Mouse (Mus musculus) forebrain, embryonic 13.5 days (tissue): ENCODE data around the gene Ankrd63. TPM values are rescaled to one million over a fixed set of nuclear protein-coding genes. Genes with fewer than 3 reads are reported as not detected.
A peak's percentile ranks its signal among the peaks of the same experiment; 100 is the strongest.

ENCODE experiments used
- ATAC-seq: fragments of 200-750 bp; cut with Nextera tagmentation; 2 replicates; pipeline ENCODE4 v1.8.0; 2017
- H3K27ac ChIP-seq: fragments of 300-500 bp; sonication (generic); 2 replicates; pipeline ENCODE4 v1.5.1; 2015; ENCODE audit warnings: inconsistent platforms, mild to moderate bottlenecking, moderate library complexity
- H3K27me3 ChIP-seq: fragments of 300-500 bp; sonication (generic); 2 replicates; pipeline ENCODE4 v1.6.1; 2015; ENCODE audit warnings: mild to moderate bottlenecking, inconsistent platforms
- H3K36me3 ChIP-seq: fragments of 300-500 bp; sonication (generic); 2 replicates; pipeline ENCODE4 v1.6.1; 2015; ENCODE audit warnings: mild to moderate bottlenecking, inconsistent platforms; ENCODE audit not compliant: poor library complexity, severe bottlenecking
- H3K4me1 ChIP-seq: fragments of 300-500 bp; sonication (generic); 2 replicates; pipeline ENCODE4 v1.6.1; 2015; ENCODE audit warnings: inconsistent platforms
- H3K4me2 ChIP-seq: fragments of 300-500 bp; sonication (generic); 2 replicates; pipeline ENCODE4 v1.6.1; 2015; ENCODE audit warnings: inconsistent platforms, mild to moderate bottlenecking, moderate library complexity
- H3K4me3 ChIP-seq: fragments of 300-500 bp; sonication (generic); 2 replicates; pipeline ENCODE4 v1.5.1; 2015; ENCODE audit warnings: mild to moderate bottlenecking, inconsistent platforms
- H3K9ac ChIP-seq: fragments of 300-500 bp; sonication (generic); 2 replicates; pipeline ENCODE4 v1.6.1; 2015; ENCODE audit warnings: mild to moderate bottlenecking, inconsistent platforms
- H3K9me3 ChIP-seq: fragments of 300-500 bp; sonication (generic); replicated peaks from 2 replicates; pipeline ENCODE4 v1.6.1; 2016; ENCODE audit warnings: inconsistent platforms
- WGBS: fragments of 180-500 bp; shearing (Covaris S2); methylation state at CpG from one replicate; pipeline ENCODE4 v1.1.7; 2015; 5-methylcytosine and 5-hydroxymethylcytosine counted together
- polyA plus RNA-seq: library from polyadenylated mRNA; unstranded; fragments of >200 nt; fragmentation: Nextera tagmentation; extraction: Ambion mirVana; gene quantifications from 2 replicates; pipeline ENCODE4 v1.2.1, GENCODE M21; 2015

The Ankrd63 gene
- polyA plus RNA-seq = 0.06 and 0.17 TPM in 2 replicates

DNA sequence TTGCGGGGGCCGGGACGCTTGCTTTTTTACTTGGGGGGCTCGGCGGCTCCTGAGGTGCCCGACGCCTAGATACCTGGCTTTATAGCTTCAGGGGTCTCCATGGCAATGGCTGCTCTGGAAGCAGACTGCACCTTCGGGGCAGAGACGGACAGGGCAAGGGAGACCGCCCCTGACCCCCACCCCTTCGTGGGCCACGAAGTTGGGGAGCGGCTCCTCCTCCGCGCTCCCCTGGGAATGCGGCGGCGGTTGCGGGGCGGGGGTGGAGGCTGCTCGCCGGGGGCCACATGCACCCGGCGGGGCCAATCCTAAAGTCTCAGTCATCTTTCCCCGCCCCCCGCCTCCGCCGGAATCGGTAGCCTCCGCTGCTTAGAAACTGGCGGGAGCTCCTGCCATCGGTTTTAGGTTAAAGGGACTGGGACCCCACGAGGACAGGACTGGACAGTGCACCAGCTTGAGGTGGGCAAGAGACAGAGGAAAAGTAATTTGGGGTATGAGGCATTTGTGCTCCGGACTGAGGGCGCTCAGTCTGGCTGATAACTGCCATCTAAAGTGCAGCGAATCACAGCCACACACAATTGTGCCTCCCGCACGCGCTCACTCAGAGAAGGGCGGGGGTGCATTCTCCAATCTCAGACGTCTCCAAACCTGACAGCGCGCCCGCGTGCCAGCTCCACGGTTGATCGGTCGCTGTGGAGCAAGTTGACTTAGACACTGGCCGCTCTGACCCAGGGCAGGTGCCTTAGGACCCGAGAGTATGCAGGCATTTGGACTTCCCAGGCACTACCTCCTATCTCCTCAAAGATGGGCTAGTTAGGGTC, at the start of gene Ankrd63:
Gene Ankrd63, minus strand, starts transcription at position 51 of the 818 bp plus-strand sequence.
- peak within 1 kb of the TSS; percentile 45 for H3K4me3 ChIP-seq
- H3K9ac ChIP-seq = peak within 1 kb of the TSS; percentile 52
- no peaks in the 10 kb centered on the region for H3K9me3 ChIP-seq
- WGBS = 1% methylated on average over 50 of the region's 50 CpGs
- no peak within 1 kb of the TSS for H3K27ac ChIP-seq
- no peak for ATAC-seq
- H3K4me2 ChIP-seq = peak within 1 kb of the TSS; percentile 73
- peaks cover 99% of the 10 kb centered on the region for H3K27me3 ChIP-seq
- H3K4me1 ChIP-seq = peaks cover 41% of the 10 kb centered on the region
- no peaks in the 10 kb centered on the region for H3K36me3 ChIP-seq

DNA sequence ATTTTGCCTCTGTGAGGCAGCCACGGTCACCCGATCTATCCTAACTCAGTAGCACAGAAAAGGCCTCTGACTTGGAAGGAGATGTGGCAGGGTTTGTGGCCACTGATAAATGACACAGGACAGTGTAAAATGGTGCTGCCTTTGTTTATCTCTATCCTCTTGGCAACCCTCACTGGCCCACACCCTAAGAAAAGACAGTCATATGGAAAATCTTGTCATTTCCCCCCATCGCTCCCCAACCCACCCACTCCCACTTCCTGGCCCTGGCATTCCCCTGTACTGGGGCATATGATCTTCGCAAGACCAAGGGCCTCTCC, 49.0 kb upstream of the Ankrd63 start:
- 77% methylated on average over 4 of the region's 4 CpGs for WGBS
- peaks cover 42% of the 10 kb centered on the region for H3K4me1 ChIP-seq

DNA sequence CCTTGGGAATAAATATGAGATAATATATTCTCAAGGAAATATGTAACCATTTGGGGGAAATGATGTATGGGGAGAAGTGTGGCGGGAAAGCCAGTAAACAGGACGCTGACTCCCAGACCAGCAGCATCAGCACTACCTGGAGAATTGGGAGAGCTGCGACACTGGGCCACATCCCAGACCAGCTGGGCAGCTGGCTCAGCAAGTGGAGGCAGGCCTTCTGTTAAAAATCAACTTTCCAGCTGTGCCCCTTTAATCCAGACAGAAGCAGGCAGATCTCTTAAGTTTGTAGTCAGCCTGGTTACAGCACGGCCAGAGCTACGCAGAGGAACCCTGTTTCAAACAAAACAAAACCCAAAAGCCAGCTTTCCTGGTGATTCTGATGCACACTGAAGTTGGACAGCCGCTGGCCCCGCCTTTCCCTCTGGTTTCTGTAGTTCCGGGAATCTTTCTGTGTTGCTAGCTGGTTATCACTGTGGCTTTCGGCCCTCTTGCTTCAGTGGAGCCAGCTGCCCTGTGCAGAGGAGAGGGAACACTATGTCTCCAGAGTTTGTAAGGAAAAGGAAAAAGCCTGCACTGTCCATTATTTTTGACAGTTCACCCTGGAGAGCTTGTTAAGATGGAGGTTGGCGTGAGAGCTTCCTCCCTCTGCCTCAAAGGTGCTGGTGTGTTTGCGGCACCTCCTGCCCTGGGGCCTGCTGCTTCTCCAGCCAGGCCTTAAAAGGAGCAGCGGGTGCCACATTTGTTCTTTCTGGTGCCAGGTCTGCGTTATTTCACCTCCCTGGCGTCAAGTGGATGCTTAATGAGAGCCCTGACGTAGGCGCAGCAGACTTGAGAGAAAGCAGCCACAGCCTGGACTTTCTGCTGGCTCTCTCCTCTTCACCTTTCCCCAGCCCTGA, 48.4 kb upstream of the Ankrd63 start:
- H3K4me1 ChIP-seq = peaks cover 48% of the 10 kb centered on the region
- ATAC-seq = no peak
- H3K9me3 ChIP-seq = no peaks in the 10 kb centered on the region
- WGBS = 68% methylated on average over 16 of the region's 16 CpGs
- no peak overlapping the region for H3K4me2 ChIP-seq
- H3K27me3 ChIP-seq = 0 out of 2 replicates have a peak, but pooled peaks cover 3% of the 10 kb centered on the region
- H3K36me3 ChIP-seq = peaks cover 7% of the 10 kb centered on the region
- no peak overlapping the region for H3K4me3 ChIP-seq
- H3K27ac ChIP-seq = no peak overlapping the region
- no peak overlapping the region for H3K9ac ChIP-seq

More for the DNA sequence above, 49.0 kb upstream of the Ankrd63 start:
- Histone ChIP-seq H3K4me3 (no peak overlapping the region), H3K4me2 (no peak overlapping the region), H3K9me3 (no peaks in the 10 kb centered on the region), H3K27me3 (0 out of 2 replicates have a peak, but pooled peaks cover 3% of the 10 kb centered on the region), H3K27ac (no peak overlapping the region), H3K9ac (no peak overlapping the region), H3K36me3 (peaks cover 7% of the 10 kb centered on the region)
- no peak for ATAC-seq

DNA sequence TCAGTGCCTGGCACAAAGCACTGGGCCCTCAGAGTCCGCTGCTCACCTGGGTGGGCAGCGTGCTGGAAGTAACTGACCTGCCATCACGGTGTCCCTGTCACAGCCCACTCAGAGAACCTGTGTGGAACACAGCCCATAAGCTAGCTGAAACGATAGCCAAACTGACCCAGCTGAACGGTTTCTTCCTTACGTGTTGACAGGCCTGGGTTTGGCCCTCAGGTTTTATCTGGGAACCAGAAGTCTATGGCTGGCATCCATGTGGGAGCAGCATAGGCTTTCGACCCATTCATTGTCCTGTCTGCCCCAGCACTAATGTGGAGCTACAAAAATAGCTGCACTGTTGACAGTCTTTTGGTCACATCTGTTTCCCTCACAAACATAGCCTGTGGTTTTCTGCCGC, 46.7 kb upstream of the Ankrd63 start:
- no peak for ATAC-seq
- Histone ChIP-seq H3K4me2 (no peak overlapping the region), H3K4me3 (no peak overlapping the region), H3K4me1 (peaks cover 57% of the 10 kb centered on the region), H3K27me3 (no peaks in the 10 kb centered on the region), H3K27ac (no peak overlapping the region), H3K9me3 (no peaks in the 10 kb centered on the region), H3K9ac (no peak overlapping the region), H3K36me3 (no peaks in the 10 kb centered on the region; the same call in 1 of the 2 replicates)
- 80% methylated on average over 8 of the region's 8 CpGs for WGBS

DNA sequence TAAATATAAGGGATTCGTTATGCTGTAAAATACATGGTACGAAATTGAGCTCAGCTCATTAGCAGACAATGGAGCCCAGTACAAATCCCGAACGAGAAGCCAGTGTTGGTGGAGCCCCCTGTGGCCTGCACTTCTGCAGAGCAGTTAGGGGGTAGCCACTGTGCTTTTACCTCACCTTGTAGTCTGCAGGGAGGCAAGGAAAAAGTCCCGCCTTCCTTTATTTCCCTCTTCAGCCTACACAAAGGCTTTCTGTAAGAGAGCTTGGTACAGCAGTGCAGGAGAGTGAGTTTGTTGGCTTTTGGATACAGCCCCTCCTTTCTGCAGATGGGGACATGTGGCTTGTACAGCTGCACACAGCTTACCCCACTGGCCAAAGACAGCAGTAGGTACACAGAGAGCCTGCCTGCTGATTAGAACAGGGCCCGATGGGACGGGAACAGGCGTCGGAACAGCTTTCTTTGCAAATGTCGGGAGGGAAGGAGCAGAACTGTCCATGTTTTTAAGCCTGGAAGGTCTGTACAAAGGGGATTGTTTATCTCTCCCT, 45.6 kb upstream of the Ankrd63 start:
- Histone ChIP-seq H3K36me3 (no peaks in the 10 kb centered on the region; the same call in 1 of the 2 replicates), H3K9ac (peak overlapping the region; percentile 47; the same call in 1 of the 2 replicates), H3K4me3 (no peak overlapping the region), H3K27ac (no peak overlapping the region), H3K4me1 (peaks cover 65% of the 10 kb centered on the region), H3K27me3 (peaks cover 5% of the 10 kb centered on the region; the same call in 1 of the 2 replicates), H3K9me3 (no peaks in the 10 kb centered on the region), H3K4me2 (peak overlapping the region; percentile 33)
- WGBS = 15% methylated on average over 10 of the region's 10 CpGs
- ATAC-seq = no peak; the same call in 1 of the 2 replicates

DNA sequence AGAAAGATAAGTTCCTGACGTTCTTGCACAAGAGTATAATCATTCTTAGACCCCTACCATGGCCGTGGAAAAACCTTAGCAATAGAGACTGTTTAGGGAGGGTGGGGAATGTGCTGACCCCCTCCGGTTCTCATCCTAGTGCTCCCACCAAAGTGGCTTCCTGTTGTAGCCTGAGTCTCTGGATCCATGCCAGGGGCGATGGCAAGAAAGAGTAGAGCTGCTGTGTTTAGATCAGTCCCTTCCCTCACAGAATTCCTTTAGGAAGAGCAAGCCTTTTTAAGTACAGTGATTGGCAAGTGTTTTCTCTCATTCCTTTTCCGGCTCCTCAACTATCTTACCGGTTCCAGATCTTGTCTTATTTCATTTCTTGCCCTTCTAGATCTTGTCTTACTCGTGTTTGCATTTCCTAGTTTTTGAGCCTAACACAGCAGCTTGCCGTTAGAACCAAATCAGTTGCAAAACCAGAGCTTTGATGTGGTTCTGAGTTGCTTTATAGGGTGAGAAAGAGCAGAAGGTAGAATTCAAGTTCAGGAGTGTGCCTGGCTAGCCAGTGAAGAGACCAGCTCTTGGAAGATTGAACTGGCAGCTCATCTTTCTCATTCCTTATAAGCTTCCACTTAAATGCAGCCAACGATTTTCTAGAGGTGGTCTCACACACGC, 43.7 kb upstream of the Ankrd63 start:
- Histone ChIP-seq H3K27me3 (peaks cover 21% of the 10 kb centered on the region), H3K4me1 (peaks cover 64% of the 10 kb centered on the region), H3K4me2 (peak overlapping the region; percentile 97), H3K36me3 (no peaks in the 10 kb centered on the region; the same call in 1 of the 2 replicates), H3K4me3 (peak overlapping the region; percentile 96), H3K27ac (no peak overlapping the region), H3K9ac (peak overlapping the region; percentile 96; the same call in 1 of the 2 replicates), H3K9me3 (no peaks in the 10 kb centered on the region)
- WGBS = 34% methylated on average over 10 of the region's 10 CpGs
- ATAC-seq = no peak

DNA sequence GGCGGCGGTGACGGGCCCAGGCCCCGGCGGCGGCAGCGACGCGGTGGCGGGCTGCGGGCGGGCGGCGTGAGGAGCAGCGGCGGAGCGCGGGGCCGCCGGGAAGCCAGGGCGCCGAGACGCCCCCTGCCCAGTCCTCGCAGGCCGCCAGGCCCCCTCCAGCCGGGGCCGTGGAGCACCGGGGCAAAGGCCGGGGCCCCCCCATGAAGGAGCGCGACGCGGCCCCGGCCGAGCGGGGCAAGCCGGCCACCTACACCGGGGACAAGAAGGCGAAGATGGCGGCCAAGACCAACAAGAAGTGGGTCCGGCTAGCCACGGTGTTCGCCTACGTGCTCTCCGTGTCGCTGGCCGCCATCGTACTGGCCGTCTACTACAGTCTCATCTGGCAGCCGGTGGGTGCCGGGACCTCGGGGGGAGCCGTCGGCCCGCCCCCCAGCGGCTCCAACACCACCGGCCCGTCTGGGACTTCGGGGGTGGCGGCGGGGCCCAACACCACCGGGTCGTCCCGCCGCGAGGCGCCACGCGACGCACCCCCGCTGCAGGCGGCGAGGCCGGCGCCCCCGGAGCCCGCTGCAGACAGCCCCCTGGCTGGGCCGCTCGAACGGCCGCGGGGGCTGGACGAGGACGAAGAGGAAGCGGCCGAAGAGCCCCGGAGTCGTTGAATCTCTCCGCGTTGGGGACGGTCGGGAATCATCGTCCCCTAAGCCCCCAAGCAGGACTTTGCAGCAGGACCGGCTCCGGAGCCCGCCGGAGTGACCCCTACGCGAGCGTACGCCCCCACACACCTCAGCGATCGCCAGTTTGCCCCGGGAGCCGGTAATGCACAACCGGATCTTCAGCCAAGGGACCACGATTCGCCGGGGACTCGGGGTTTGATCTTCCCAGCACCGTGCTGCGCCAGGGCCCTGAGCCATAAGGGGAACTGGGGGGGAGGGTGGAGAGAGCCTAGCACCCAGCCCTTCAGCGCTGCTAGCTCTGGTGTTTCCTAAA, 42.4 kb upstream of the Ankrd63 start:
- H3K4me3 ChIP-seq = peak overlapping the region; percentile 96
- H3K4me1 ChIP-seq = peaks cover 56% of the 10 kb centered on the region
- peaks cover 28% of the 10 kb centered on the region for H3K27me3 ChIP-seq
- peak; percentile 46 for ATAC-seq
- H3K36me3 ChIP-seq = no peaks in the 10 kb centered on the region
- peak overlapping the region; percentile 97 for H3K4me2 ChIP-seq
- H3K9me3 ChIP-seq = no peaks in the 10 kb centered on the region
- peak overlapping the region; percentile 96 for H3K9ac ChIP-seq
- WGBS = under 1% methylated on average over 88 of the region's 113 CpGs
- peak overlapping the region; percentile 25; the same call in 1 of the 2 replicates for H3K27ac ChIP-seq

DNA sequence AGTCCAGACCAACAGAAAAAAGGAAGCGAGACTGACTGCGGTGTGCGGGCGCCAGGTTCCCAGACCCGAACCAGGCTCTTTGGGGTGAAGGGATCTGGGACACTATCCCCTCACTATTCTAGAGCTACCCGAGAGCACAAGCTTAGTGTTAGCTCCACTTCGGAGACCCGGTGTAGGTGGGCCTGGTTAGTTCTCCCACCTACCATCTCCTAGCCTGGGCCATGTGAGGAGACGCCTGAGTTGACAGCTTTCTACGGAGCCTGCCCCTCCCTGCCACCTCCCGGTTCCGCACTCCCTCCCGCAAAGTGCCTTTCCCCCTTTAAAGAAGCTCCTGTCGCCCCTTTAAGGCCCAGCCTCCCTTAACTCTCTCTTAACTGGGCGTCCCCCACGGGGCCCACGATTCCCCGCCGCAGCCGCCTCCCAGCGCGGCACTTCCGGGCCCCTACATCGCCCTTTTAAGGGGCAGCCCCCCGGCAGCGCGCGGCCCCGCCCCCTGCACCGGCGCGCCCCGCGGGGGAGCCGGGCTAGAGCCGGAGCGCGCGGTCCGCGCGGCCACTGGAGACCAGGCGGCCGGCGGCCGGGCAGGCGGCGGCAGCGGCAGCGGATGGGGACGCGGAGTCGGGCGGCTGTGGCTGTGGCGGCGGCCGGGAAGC, 41.6 kb upstream of the Ankrd63 start, which contains the start of gene Inafm2:
Gene Inafm2, plus strand, starts transcription at position 527 of the 653 bp plus-strand sequence.
- Histone ChIP-seq H3K9ac (peak within 1 kb of the TSS; percentile 96), H3K27me3 (peaks cover 29% of the 10 kb centered on the region), H3K4me1 (peaks cover 50% of the 10 kb centered on the region), H3K27ac (peak within 1 kb of the TSS; percentile 25; the same call in 1 of the 2 replicates), H3K36me3 (no peaks in the 10 kb centered on the region), H3K4me3 (peak within 1 kb of the TSS; percentile 96), H3K9me3 (no peaks in the 10 kb centered on the region), H3K4me2 (peak within 1 kb of the TSS; percentile 97)
- under 1% methylated on average over 48 of the region's 57 CpGs for WGBS
- ATAC-seq = peak; percentile 94

DNA sequence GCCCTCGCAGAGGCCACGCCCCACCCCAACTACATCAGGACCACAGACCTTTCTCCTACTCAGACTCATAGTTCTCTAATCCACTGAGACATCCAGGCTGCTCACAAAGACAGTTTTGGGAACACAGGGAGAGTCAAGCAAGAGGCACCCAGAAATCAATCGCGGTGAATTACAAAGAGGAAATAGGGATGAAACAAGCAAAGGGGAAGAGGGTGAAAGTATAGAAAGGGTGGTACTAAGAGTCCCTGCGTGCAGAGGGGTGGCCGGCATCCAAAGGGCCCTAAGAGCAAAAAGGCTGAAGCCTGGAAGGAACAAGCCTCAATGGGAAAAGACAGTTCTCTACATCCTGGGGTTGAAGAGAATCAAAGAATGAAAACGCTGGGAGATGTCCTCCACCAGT, 40.9 kb upstream of the Ankrd63 start:
- Histone ChIP-seq H3K4me1 (peaks cover 43% of the 10 kb centered on the region), H3K9me3 (no peaks in the 10 kb centered on the region), H3K36me3 (no peaks in the 10 kb centered on the region), H3K27me3 (peaks cover 31% of the 10 kb centered on the region), H3K4me2 (peak overlapping the region; percentile 97), H3K9ac (peak overlapping the region; percentile 96; the same call in 1 of the 2 replicates), H3K27ac (no peak overlapping the region), H3K4me3 (peak overlapping the region; percentile 96; the same call in 1 of the 2 replicates)
- 8% methylated on average over 7 of the region's 7 CpGs for WGBS
- ATAC-seq = no peak

DNA sequence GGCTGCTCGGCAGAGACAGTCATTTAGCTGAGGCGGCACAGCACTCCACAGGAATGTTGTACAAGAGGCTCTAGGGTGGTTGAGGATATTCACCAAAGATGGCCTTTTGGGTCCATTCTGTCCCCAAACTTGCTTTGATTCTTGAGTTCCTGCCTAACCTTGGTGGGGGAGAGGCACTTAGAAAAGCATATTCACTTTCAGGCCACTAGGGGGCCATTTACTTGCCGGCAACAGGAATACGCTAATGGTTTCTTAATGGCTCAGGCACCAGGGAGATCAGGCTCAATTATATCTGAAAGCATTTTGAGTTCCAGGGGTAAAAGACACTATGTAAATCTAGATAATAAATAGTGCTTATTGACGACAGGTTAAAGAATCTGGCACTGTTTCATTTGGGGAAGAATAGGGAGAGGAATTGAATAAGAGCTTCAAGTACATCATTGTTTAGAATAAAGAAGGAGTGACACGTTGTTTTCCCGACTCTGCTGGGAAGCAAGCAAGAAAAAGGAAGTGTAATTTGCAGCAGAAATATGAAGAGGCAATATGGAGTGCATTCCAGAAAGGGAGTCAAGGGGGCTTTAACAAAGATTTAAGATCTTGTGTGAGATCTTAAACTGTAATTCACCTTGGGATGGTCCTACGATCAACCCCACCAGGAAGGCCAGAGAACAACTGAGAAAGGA, 39.6 kb upstream of the Ankrd63 start:
- no peak overlapping the region for H3K4me2 ChIP-seq
- peaks cover 31% of the 10 kb centered on the region for H3K4me1 ChIP-seq
- WGBS = 19% methylated on average over 8 of the region's 8 CpGs
- H3K27me3 ChIP-seq = peaks cover 31% of the 10 kb centered on the region
- no peak overlapping the region for H3K4me3 ChIP-seq
- H3K9ac ChIP-seq = no peak overlapping the region
- H3K9me3 ChIP-seq = no peaks in the 10 kb centered on the region
- no peaks in the 10 kb centered on the region for H3K36me3 ChIP-seq
- H3K27ac ChIP-seq = no peak overlapping the region
- no peak for ATAC-seq
